Mouse (Mus musculus): ENCODE measurements around the gene Sema5a. TPM values are rescaled to one million over a fixed set of nuclear protein-coding genes. Genes with fewer than 3 reads are reported as not detected.

Sema5a gene
- polyA plus RNA-seq, 1 experiment from 2014 or later = 24.9 TPM

GRCm38 (mm10) chr15:32275020-32275419 is 30.4 kb downstream of the Sema5a start:
- Histone ChIP-seq H3K27ac (ENCODE audit: low read depth) (no peak overlapping the region), H3K4me3 (ENCODE audit: low read depth, low read length) (no peak overlapping the region), H3K9ac (ENCODE audit: low read length) (no peak overlapping the region), H3K9me3 (ENCODE audit: control insufficient read depth, low read length) (no peaks in the 10 kb centered on the region), H3K4me1 (replicated peaks; ENCODE audit: control insufficient read depth, insufficient read depth, low read length) (no peaks in the 10 kb centered on the region), H3K27me3 (replicated peaks; ENCODE audit: control insufficient read depth, insufficient read depth, low read length) (no peaks in the 10 kb centered on the region), H3K36me3 (ENCODE audit: control insufficient read depth, insufficient read depth, low read length) (peaks cover 13% of the 10 kb centered on the region), H3K4me2 (ENCODE audit: low read length) (no peak overlapping the region)
- 91% methylated on average over 5 of the region's 5 CpGs for WGBS
- ATAC-seq (replicated peaks; ENCODE audit: low FRiP score, low TSS enrichment, low read depth) (no peak), DNase-seq (ENCODE audit: low spot score) (no peak)

- no peaks in the 10 kb centered on the region for H3K9me3 ChIP-seq (ENCODE audit: control insufficient read depth, low read length)
- no peak overlapping the region for H3K4me3 ChIP-seq (ENCODE audit: low read depth, low read length)
- no peaks in the 10 kb centered on the region for H3K36me3 ChIP-seq (ENCODE audit: control insufficient read depth, insufficient read depth, low read length)
- H3K27me3 ChIP-seq (replicated peaks; ENCODE audit: control insufficient read depth, insufficient read depth, low read length) = no peaks in the 10 kb centered on the region
- no peak overlapping the region; the same call in 1 of the 2 replicates for H3K27ac ChIP-seq (ENCODE audit: low read depth)
- WGBS = 47% methylated on average over 2 of the region's 2 CpGs
- DNase-seq (ENCODE audit: low spot score) (no peak), ATAC-seq (replicated peaks; ENCODE audit: low FRiP score, low TSS enrichment, low read depth) (no peak)
- no peak overlapping the region for H3K9ac ChIP-seq (ENCODE audit: low read length)
- H3K4me2 ChIP-seq (ENCODE audit: low read length) = no peak overlapping the region
- no peaks in the 10 kb centered on the region; the same call in 1 of the 2 replicates for H3K4me1 ChIP-seq (replicated peaks; ENCODE audit: control insufficient read depth, insufficient read depth, low read length)
Measured at GRCm38 (mm10) chr15:32278600-32278999, 34.0 kb downstream of the Sema5a start.

- H3K27ac ChIP-seq (ENCODE audit: low read depth) = peak overlapping the region; percentile 69
- WGBS = 43% methylated on average over 4 of the region's 4 CpGs
- ATAC-seq (replicated peaks; ENCODE audit: low FRiP score, low TSS enrichment, low read depth) (no peak), DNase-seq (ENCODE audit: low spot score) (no peak)
- no peaks in the 10 kb centered on the region for H3K36me3 ChIP-seq (ENCODE audit: control insufficient read depth, insufficient read depth, low read length)
- no peak overlapping the region for H3K4me3 ChIP-seq (ENCODE audit: low read depth, low read length)
- no peak overlapping the region for H3K4me2 ChIP-seq (ENCODE audit: low read length)
- no peak overlapping the region for H3K9ac ChIP-seq (ENCODE audit: low read length)
- no peaks in the 10 kb centered on the region for H3K27me3 ChIP-seq (replicated peaks; ENCODE audit: control insufficient read depth, insufficient read depth, low read length)
- H3K9me3 ChIP-seq (ENCODE audit: control insufficient read depth, low read length) = no peaks in the 10 kb centered on the region
- no peaks in the 10 kb centered on the region; the same call in 1 of the 2 replicates for H3K4me1 ChIP-seq (replicated peaks; ENCODE audit: control insufficient read depth, insufficient read depth, low read length)
Measured at GRCm38 (mm10) chr15:32281374-32281773, 36.8 kb downstream of the Sema5a start.

GRCm38 (mm10) chr15:32284688-32285087 is 40.1 kb downstream of the Sema5a start:
- H3K36me3 ChIP-seq (ENCODE audit: control insufficient read depth, insufficient read depth, low read length) = no peaks in the 10 kb centered on the region
- DNase-seq (ENCODE audit: low spot score) (no peak), ATAC-seq (replicated peaks; ENCODE audit: low FRiP score, low TSS enrichment, low read depth) (no peak)
- H3K9me3 ChIP-seq (ENCODE audit: control insufficient read depth, low read length) = no peaks in the 10 kb centered on the region
- no peaks in the 10 kb centered on the region for H3K27me3 ChIP-seq (replicated peaks; ENCODE audit: control insufficient read depth, insufficient read depth, low read length)
- 59% methylated on average over 2 of the region's 2 CpGs for WGBS
- H3K9ac ChIP-seq (ENCODE audit: low read length) = no peak overlapping the region
- H3K4me1 ChIP-seq (replicated peaks; ENCODE audit: control insufficient read depth, insufficient read depth, low read length) = peaks cover 7% of the 10 kb centered on the region; the same call in 1 of the 2 replicates
- H3K4me3 ChIP-seq (ENCODE audit: low read depth, low read length) = no peak overlapping the region
- H3K27ac ChIP-seq (ENCODE audit: low read depth) = no peak overlapping the region
- H3K4me2 ChIP-seq (ENCODE audit: low read length) = no peak overlapping the region

- no peak for ATAC-seq (replicated peaks; ENCODE audit: low FRiP score, low TSS enrichment, low read depth)
- Histone ChIP-seq H3K27me3 (replicated peaks; ENCODE audit: control insufficient read depth, insufficient read depth, low read length) (no peaks in the 10 kb centered on the region), H3K27ac (ENCODE audit: low read depth) (no peak overlapping the region), H3K36me3 (ENCODE audit: control insufficient read depth, insufficient read depth, low read length) (no peaks in the 10 kb centered on the region), H3K9ac (ENCODE audit: low read length) (no peak overlapping the region), H3K4me3 (ENCODE audit: low read depth, low read length) (no peak overlapping the region), H3K4me2 (ENCODE audit: low read length) (no peak overlapping the region), H3K9me3 (ENCODE audit: control insufficient read depth, low read length) (no peaks in the 10 kb centered on the region), H3K4me1 (replicated peaks; ENCODE audit: control insufficient read depth, insufficient read depth, low read length) (peaks cover 17% of the 10 kb centered on the region)
- 83% methylated on average over 3 of the region's 3 CpGs for WGBS
- DNase-seq (ENCODE audit: low spot score) = no peak
Measured at GRCm38 (mm10) chr15:32286296-32286695, 41.7 kb downstream of the Sema5a start.

DNA sequence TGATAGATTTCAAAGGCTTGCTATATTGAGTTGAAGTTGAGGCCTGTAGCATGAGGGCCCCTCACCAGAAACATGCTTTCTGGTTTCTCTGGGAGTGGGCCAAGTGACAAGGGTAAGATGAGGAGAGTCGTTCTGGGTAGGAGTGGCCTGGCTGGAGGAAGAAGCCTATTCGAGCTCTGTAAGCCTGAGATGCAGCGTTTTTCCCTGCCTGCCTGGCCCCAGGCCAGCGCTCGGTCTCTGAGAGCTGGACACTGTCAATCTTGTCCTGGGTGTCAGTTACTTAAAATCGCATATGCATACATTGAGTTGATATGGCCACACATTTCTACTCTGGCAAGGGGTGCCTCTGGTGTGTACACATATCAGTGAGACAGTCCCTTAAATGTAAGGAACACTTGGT is 43.9 kb downstream of the Sema5a start:
- WGBS = 14% methylated on average over 6 of the region's 6 CpGs
- ATAC-seq (replicated peaks; ENCODE audit: low FRiP score, low TSS enrichment, low read depth) (peak; percentile 64), DNase-seq (ENCODE audit: low spot score) (peak; percentile 70)
- Histone ChIP-seq H3K36me3 (ENCODE audit: control insufficient read depth, insufficient read depth, low read length) (no peaks in the 10 kb centered on the region), H3K9me3 (ENCODE audit: control insufficient read depth, low read length) (no peaks in the 10 kb centered on the region), H3K27me3 (replicated peaks; ENCODE audit: control insufficient read depth, insufficient read depth, low read length) (no peaks in the 10 kb centered on the region), H3K4me2 (ENCODE audit: low read length) (no peak overlapping the region), H3K4me3 (ENCODE audit: low read depth, low read length) (no peak overlapping the region), H3K4me1 (replicated peaks; ENCODE audit: control insufficient read depth, insufficient read depth, low read length) (peaks cover 17% of the 10 kb centered on the region), H3K9ac (ENCODE audit: low read length) (no peak overlapping the region), H3K27ac (ENCODE audit: low read depth) (peak overlapping the region; percentile 57)

- WGBS = 83% methylated on average over 3 of the region's 3 CpGs
- DNase-seq (ENCODE audit: low spot score) (no peak), ATAC-seq (replicated peaks; ENCODE audit: low FRiP score, low TSS enrichment, low read depth) (no peak)
- no peak overlapping the region for H3K4me2 ChIP-seq (ENCODE audit: low read length)
- no peaks in the 10 kb centered on the region for H3K9me3 ChIP-seq (ENCODE audit: control insufficient read depth, low read length)
- H3K9ac ChIP-seq (ENCODE audit: low read length) = no peak overlapping the region
- no peaks in the 10 kb centered on the region for H3K27me3 ChIP-seq (replicated peaks; ENCODE audit: control insufficient read depth, insufficient read depth, low read length)
- peaks cover 17% of the 10 kb centered on the region for H3K4me1 ChIP-seq (replicated peaks; ENCODE audit: control insufficient read depth, insufficient read depth, low read length)
- no peak overlapping the region for H3K4me3 ChIP-seq (ENCODE audit: low read depth, low read length)
- H3K36me3 ChIP-seq (ENCODE audit: control insufficient read depth, insufficient read depth, low read length) = no peaks in the 10 kb centered on the region
- H3K27ac ChIP-seq (ENCODE audit: low read depth) = no peak overlapping the region
Measured at GRCm38 (mm10) chr15:32291000-32291399, 46.4 kb downstream of the Sema5a start.

DNA sequence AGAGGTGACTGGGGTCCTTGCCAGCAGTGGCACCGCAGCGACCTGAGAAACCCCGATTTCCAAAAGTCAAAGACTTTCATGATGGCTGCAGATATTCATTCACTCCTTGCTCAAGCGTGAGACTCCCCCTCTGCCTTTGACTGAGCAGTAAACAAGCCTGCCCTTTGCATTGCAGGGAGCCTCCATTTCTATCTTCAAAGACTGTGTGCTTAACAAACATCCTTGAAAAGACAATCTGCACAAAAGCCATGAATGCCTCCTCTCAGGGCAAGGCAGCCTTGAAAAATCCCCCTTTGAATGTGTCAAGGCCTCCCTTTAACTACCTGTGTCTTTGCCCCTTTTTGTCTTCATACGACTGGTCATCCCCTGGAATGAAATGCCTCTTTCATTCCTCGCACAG is 51.9 kb downstream of the Sema5a start:
- WGBS = 64% methylated on average over 6 of the region's 6 CpGs
- no peak overlapping the region for H3K4me3 ChIP-seq (ENCODE audit: low read depth, low read length)
- DNase-seq (ENCODE audit: low spot score) = no peak
- H3K4me2 ChIP-seq (ENCODE audit: low read length) = no peak overlapping the region
- H3K9ac ChIP-seq (ENCODE audit: low read length) = no peak overlapping the region
- H3K36me3 ChIP-seq (ENCODE audit: control insufficient read depth, insufficient read depth, low read length) = no peaks in the 10 kb centered on the region
- H3K27ac ChIP-seq (ENCODE audit: low read depth) = no peak overlapping the region
- H3K27me3 ChIP-seq (replicated peaks; ENCODE audit: control insufficient read depth, insufficient read depth, low read length) = no peaks in the 10 kb centered on the region
- ATAC-seq (replicated peaks; ENCODE audit: low FRiP score, low TSS enrichment, low read depth) = no peak
- H3K4me1 ChIP-seq (replicated peaks; ENCODE audit: control insufficient read depth, insufficient read depth, low read length) = no peaks in the 10 kb centered on the region
- H3K9me3 ChIP-seq (ENCODE audit: control insufficient read depth, low read length) = no peaks in the 10 kb centered on the region

- ATAC-seq (replicated peaks; ENCODE audit: low FRiP score, low TSS enrichment, low read depth) (no peak), DNase-seq (ENCODE audit: low spot score) (no peak)
- Histone ChIP-seq H3K4me1 (replicated peaks; ENCODE audit: control insufficient read depth, insufficient read depth, low read length) (no peaks in the 10 kb centered on the region), H3K27ac (ENCODE audit: low read depth) (no peak overlapping the region), H3K4me2 (ENCODE audit: low read length) (no peak overlapping the region), H3K4me3 (ENCODE audit: low read depth, low read length) (no peak overlapping the region), H3K9ac (ENCODE audit: low read length) (no peak overlapping the region), H3K9me3 (ENCODE audit: control insufficient read depth, low read length) (no peaks in the 10 kb centered on the region), H3K36me3 (ENCODE audit: control insufficient read depth, insufficient read depth, low read length) (no peaks in the 10 kb centered on the region), H3K27me3 (replicated peaks; ENCODE audit: control insufficient read depth, insufficient read depth, low read length) (no peaks in the 10 kb centered on the region)
- 88% methylated on average over 5 of the region's 5 CpGs for WGBS
Measured at GRCm38 (mm10) chr15:32297266-32297665, 52.7 kb downstream of the Sema5a start.

Data from intestine, embryonic 14.5 days (tissue).